Mouse (Mus musculus): Measurements from ENCODE around the gene C77080. TPM values are rescaled to one million over a fixed set of nuclear protein-coding genes. Genes with fewer than 3 reads are reported as not detected.

C77080 gene
- polyA plus RNA-seq, 1 experiment from 2014 or later: 9.6 TPM

DNA sequence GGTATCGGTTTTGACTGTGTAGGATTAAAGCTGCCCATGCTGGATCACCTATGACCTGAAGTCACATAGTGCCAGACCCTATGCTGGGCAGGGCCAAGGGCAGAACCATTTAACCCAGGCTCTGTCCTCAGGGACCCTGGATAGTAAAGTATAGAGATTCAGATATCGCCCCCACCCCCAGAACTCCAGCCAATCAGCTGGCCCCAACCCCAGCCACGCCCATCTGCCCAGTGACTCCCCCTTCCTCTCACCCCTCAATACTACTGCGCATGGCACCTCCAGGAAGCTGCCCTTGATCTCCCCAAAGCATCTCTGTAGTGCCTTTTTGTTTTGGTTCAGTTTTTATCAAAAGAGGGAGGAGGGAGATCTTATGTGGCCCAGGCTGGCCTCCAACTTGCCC, 18.4 kb downstream of the C77080 start:
- WGBS: 34% methylated on average over 4 of the region's 4 CpGs
- Histone ChIP-seq H3K9me3 (ENCODE audit: control insufficient read depth, low read length) (no peaks in the 10 kb centered on the region), H3K36me3 (ENCODE audit: control insufficient read depth, insufficient read depth, low read length) (no peaks in the 10 kb centered on the region), H3K4me1 (replicated peaks; ENCODE audit: control insufficient read depth, insufficient read depth) (peaks cover 6% of the 10 kb centered on the region; the same call in 1 of the 2 replicates), H3K9ac (ENCODE audit: low read length) (no peak overlapping the region), H3K27me3 (ENCODE audit: control insufficient read depth, insufficient read depth, low read length) (no peaks in the 10 kb centered on the region), H3K4me2 (replicated peaks; ENCODE audit: low read depth) (0 out of 2 replicates have a peak overlapping the region, but pooled peaks have one; percentile 11), H3K27ac (replicated peaks) (peak overlapping the region; percentile 70), H3K4me3 (ENCODE audit: low read depth, low read length) (no peak overlapping the region)
- ATAC-seq (ENCODE audit: low FRiP score, low TSS enrichment): no peak
- no peak for DNase-seq (ENCODE audit: low spot score)
- no peak for TF ChIP-seq EP300 (optimal IDR thresholded peaks at IDR 0.05)
- TF ChIP-seq CTCF (IDR thresholded peaks at IDR 0.05; ENCODE audit: low read depth): no peak

- no peaks in the 10 kb centered on the region for H3K36me3 ChIP-seq (ENCODE audit: control insufficient read depth, insufficient read depth, low read length)
- peak overlapping the region; percentile 70 for H3K27ac ChIP-seq (replicated peaks)
- no peaks in the 10 kb centered on the region for H3K27me3 ChIP-seq (ENCODE audit: control insufficient read depth, insufficient read depth, low read length)
- no peak overlapping the region for H3K9ac ChIP-seq (ENCODE audit: low read length)
- no peaks in the 10 kb centered on the region for H3K9me3 ChIP-seq (ENCODE audit: control insufficient read depth, low read length)
- 0 out of 2 replicates have a peak overlapping the region, but pooled peaks have one; percentile 11 for H3K4me2 ChIP-seq (replicated peaks; ENCODE audit: low read depth)
- ATAC-seq (ENCODE audit: low FRiP score, low TSS enrichment) (no peak), DNase-seq (ENCODE audit: low spot score) (peak; percentile 19)
- 42% methylated on average over 4 of the region's 4 CpGs for WGBS
- TF ChIP-seq EP300 (optimal IDR thresholded peaks at IDR 0.05) (no peak), CTCF (IDR thresholded peaks at IDR 0.05; ENCODE audit: low read depth) (no peak)
- H3K4me1 ChIP-seq (replicated peaks; ENCODE audit: control insufficient read depth, insufficient read depth): 0 out of 2 replicates have a peak, but pooled peaks cover 6% of the 10 kb centered on the region
- no peak overlapping the region for H3K4me3 ChIP-seq (ENCODE audit: low read depth, low read length)
Observed at GRCm38 (mm10) chr4:129242327-129242726, 18.9 kb downstream of the C77080 start.

GRCm38 (mm10) chr4:129241898-129242297, 19.3 kb downstream of the C77080 start:
- 0 out of 2 replicates have a peak, but pooled peaks cover 6% of the 10 kb centered on the region for H3K4me1 ChIP-seq (replicated peaks; ENCODE audit: control insufficient read depth, insufficient read depth)
- H3K36me3 ChIP-seq (ENCODE audit: control insufficient read depth, insufficient read depth, low read length): no peaks in the 10 kb centered on the region
- no peak for TF ChIP-seq EP300 (optimal IDR thresholded peaks at IDR 0.05)
- no peak for TF ChIP-seq CTCF (IDR thresholded peaks at IDR 0.05; ENCODE audit: low read depth)
- no peak overlapping the region for H3K4me2 ChIP-seq (replicated peaks; ENCODE audit: low read depth)
- no peak overlapping the region for H3K9ac ChIP-seq (ENCODE audit: low read length)
- no peaks in the 10 kb centered on the region for H3K27me3 ChIP-seq (ENCODE audit: control insufficient read depth, insufficient read depth, low read length)
- DNase-seq (ENCODE audit: low spot score): peak; percentile 18
- H3K9me3 ChIP-seq (ENCODE audit: control insufficient read depth, low read length): no peaks in the 10 kb centered on the region
- H3K27ac ChIP-seq (replicated peaks): no peak overlapping the region
- no peak overlapping the region for H3K4me3 ChIP-seq (ENCODE audit: low read depth, low read length)
- ATAC-seq (ENCODE audit: low FRiP score, low TSS enrichment): no peak
- 37% methylated on average over 7 of the region's 7 CpGs for WGBS

- peak overlapping the region; percentile 93 for H3K4me2 ChIP-seq (replicated peaks; ENCODE audit: low read depth)
- WGBS: 2% methylated on average over 25 of the region's 29 CpGs
- H3K27ac ChIP-seq (replicated peaks): peak overlapping the region; percentile 89
- no peak for TF ChIP-seq EP300 (optimal IDR thresholded peaks at IDR 0.05)
- no peak for TF ChIP-seq CTCF (IDR thresholded peaks at IDR 0.05; ENCODE audit: low read depth)
- H3K4me1 ChIP-seq (replicated peaks; ENCODE audit: control insufficient read depth, insufficient read depth): 0 out of 2 replicates have a peak, but pooled peaks cover 6% of the 10 kb centered on the region
- peak overlapping the region; percentile 72 for H3K9ac ChIP-seq (ENCODE audit: low read length)
- DNase-seq (ENCODE audit: low spot score): peak; percentile 94
- ATAC-seq (ENCODE audit: low FRiP score, low TSS enrichment): peak; percentile 80
- H3K9me3 ChIP-seq (ENCODE audit: control insufficient read depth, low read length): no peaks in the 10 kb centered on the region
- no peaks in the 10 kb centered on the region for H3K36me3 ChIP-seq (ENCODE audit: control insufficient read depth, insufficient read depth, low read length)
- H3K4me3 ChIP-seq (ENCODE audit: low read depth, low read length): peak overlapping the region; percentile 64
- no peaks in the 10 kb centered on the region for H3K27me3 ChIP-seq (ENCODE audit: control insufficient read depth, insufficient read depth, low read length)
Observed at GRCm38 (mm10) chr4:129239075-129239474, 22.1 kb downstream of the C77080 start.

GRCm38 (mm10) chr4:129238579-129239016, 22.6 kb downstream of the C77080 start:
- Histone ChIP-seq H3K4me2 (replicated peaks; ENCODE audit: low read depth) (peak overlapping the region; percentile 93), H3K4me3 (ENCODE audit: low read depth, low read length) (peak overlapping the region; percentile 64), H3K9me3 (ENCODE audit: control insufficient read depth, low read length) (no peaks in the 10 kb centered on the region), H3K27ac (replicated peaks) (peak overlapping the region; percentile 89), H3K27me3 (ENCODE audit: control insufficient read depth, insufficient read depth, low read length) (no peaks in the 10 kb centered on the region), H3K4me1 (replicated peaks; ENCODE audit: control insufficient read depth, insufficient read depth) (0 out of 2 replicates have a peak, but pooled peaks cover 6% of the 10 kb centered on the region), H3K36me3 (ENCODE audit: control insufficient read depth, insufficient read depth, low read length) (no peaks in the 10 kb centered on the region), H3K9ac (ENCODE audit: low read length) (peak overlapping the region; percentile 72)
- no peak for TF ChIP-seq CTCF (IDR thresholded peaks at IDR 0.05; ENCODE audit: low read depth)
- TF ChIP-seq EP300 (optimal IDR thresholded peaks at IDR 0.05): no peak
- DNase-seq (ENCODE audit: low spot score) (peak; percentile 73), ATAC-seq (ENCODE audit: low FRiP score, low TSS enrichment) (peak; percentile 81)
- 2% methylated on average over 21 of the region's 23 CpGs for WGBS

DNA sequence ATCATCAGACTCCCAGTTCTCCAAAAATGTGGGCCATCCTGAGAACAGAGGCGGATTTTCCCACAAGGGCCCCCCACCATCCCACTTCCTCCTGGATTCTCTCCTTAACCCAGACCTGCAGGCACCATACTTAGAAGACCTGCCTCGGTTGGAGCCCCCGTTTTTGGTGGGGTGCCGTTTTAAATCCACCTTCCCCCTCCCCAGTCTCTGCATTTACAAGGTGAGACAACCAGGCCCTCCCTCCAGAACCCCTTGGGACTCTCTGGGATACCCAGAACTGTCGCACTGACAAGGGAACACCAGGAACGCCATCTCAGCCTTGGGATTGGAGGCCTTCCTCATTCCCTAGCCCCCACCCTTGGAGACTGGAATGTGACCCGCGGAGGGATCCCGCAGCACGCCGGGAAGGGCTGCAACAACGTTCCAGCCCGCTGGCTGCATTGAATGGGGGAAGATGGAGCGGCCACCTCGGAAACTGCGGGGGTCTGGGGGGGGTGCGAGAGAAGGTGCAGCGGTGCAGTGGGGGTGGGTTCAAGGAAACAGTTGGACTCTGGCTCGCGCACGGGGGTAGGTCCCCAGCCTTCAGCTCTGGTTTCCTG, 23.3 kb downstream of the C77080 start:
- Histone ChIP-seq H3K4me1 (replicated peaks; ENCODE audit: control insufficient read depth, insufficient read depth) (0 out of 2 replicates have a peak, but pooled peaks cover 6% of the 10 kb centered on the region), H3K9me3 (ENCODE audit: control insufficient read depth, low read length) (no peaks in the 10 kb centered on the region), H3K27me3 (ENCODE audit: control insufficient read depth, insufficient read depth, low read length) (no peaks in the 10 kb centered on the region), H3K36me3 (ENCODE audit: control insufficient read depth, insufficient read depth, low read length) (no peaks in the 10 kb centered on the region), H3K4me3 (ENCODE audit: low read depth, low read length) (peak overlapping the region; percentile 64), H3K4me2 (replicated peaks; ENCODE audit: low read depth) (peak overlapping the region; percentile 93), H3K27ac (replicated peaks) (peak overlapping the region; percentile 89), H3K9ac (ENCODE audit: low read length) (peak overlapping the region; percentile 36; the same call in 1 of the 2 replicates)
- 0 out of 2 replicates have a peak, but pooled peaks have one; percentile 4 for ATAC-seq (ENCODE audit: low FRiP score, low TSS enrichment)
- TF ChIP-seq CTCF (IDR thresholded peaks at IDR 0.05; ENCODE audit: low read depth) (no peak), EP300 (optimal IDR thresholded peaks at IDR 0.05) (no peak)
- WGBS: 9% methylated on average over 21 of the region's 21 CpGs
- peak; percentile 58 for DNase-seq (ENCODE audit: low spot score)
